Mouse (Mus musculus) kidney, postnatal 0 days (tissue): ENCODE measurements around the gene Fgfr2. TPM values are rescaled to one million over a fixed set of nuclear protein-coding genes. Genes with fewer than 3 reads are reported as not detected.

Experiments used
- ATAC-seq: fragments of 200-750 bp; cut with Nextera tagmentation; replicated peaks from 2 replicates; pipeline ENCODE4 v1.8.0; 2017; ENCODE audit warnings: low read depth, moderate number of reproducible peaks, moderate TSS enrichment, moderate library complexity; ENCODE audit not compliant: low FRiP score
- DNase-seq: peaks from one replicate; pipeline ENCODE4 v3.0.0-alpha.2; 2016; ENCODE audit warnings: low spot score
- H3K27ac ChIP-seq: fragments of 300-500 bp; sonication (generic); 2 replicates; pipeline ENCODE4 v1.5.1; 2014; ENCODE audit warnings: mild to moderate bottlenecking
- H3K27me3 ChIP-seq: fragments of 300-500 bp; sonication (generic); 2 replicates; pipeline ENCODE4 v1.6.1; 2014; ENCODE audit warnings: low read length, mixed read lengths; ENCODE audit not compliant: insufficient read depth
- H3K36me3 ChIP-seq: fragments of 300-500 bp; sonication (generic); 2 replicates; pipeline ENCODE4 v1.6.1; 2014; ENCODE audit warnings: low read length, mixed read lengths; ENCODE audit not compliant: insufficient read depth
- H3K4me1 ChIP-seq: fragments of 300-500 bp; sonication (generic); replicated peaks from 2 replicates; pipeline ENCODE4 v1.6.1; 2014; ENCODE audit warnings: antibody characterized with exemption, low read length, mixed read lengths; ENCODE audit not compliant: insufficient read depth
- H3K4me2 ChIP-seq: fragments of 300-500 bp; sonication (generic); 2 replicates; pipeline ENCODE4 v1.6.1; 2014; ENCODE audit warnings: mild to moderate bottlenecking, low read length, moderate library complexity, mixed read lengths
- H3K4me3 ChIP-seq: fragments of 300-500 bp; sonication (generic); replicated peaks from 2 replicates; pipeline ENCODE4 v1.5.1; 2014; ENCODE audit warnings: low read depth, low read length
- H3K9ac ChIP-seq: fragments of 300-500 bp; sonication (generic); 2 replicates; pipeline ENCODE4 v1.6.1; 2014; ENCODE audit warnings: low read depth, low read length
- H3K9me3 ChIP-seq: fragments of 300-500 bp; sonication (generic); replicated peaks from 2 replicates; pipeline ENCODE4 v1.6.1; 2016; ENCODE audit warnings: low read length, inconsistent platforms, mixed read lengths
- CTCF ChIP-seq: IDR thresholded peaks from 2 replicates; pipeline ENCODE4 v1.5.1; 2016; ENCODE audit warnings: antibody characterized with exemption, low read depth, mild to moderate bottlenecking, moderate library complexity
- WGBS: fragments of 180-500 bp; shearing (Covaris S2); extraction: QIAGEN DNeasy Blood & Tissue Kit; methylation state at CpG from one replicate; pipeline ENCODE4 v1.1.7; 2014; 5-methylcytosine and 5-hydroxymethylcytosine counted together
- polyA plus RNA-seq: library from polyadenylated mRNA; unstranded; fragments of >200 nt; fragmentation: Nextera tagmentation; extraction: Ambion mirVana; gene quantifications from 2 replicates; pipeline ENCODE4 v1.2.1, GENCODE M21; 2015

The Fgfr2 gene
- polyA plus RNA-seq, 1 experiment from 2014 or later: 79.8 TPM

DNA sequence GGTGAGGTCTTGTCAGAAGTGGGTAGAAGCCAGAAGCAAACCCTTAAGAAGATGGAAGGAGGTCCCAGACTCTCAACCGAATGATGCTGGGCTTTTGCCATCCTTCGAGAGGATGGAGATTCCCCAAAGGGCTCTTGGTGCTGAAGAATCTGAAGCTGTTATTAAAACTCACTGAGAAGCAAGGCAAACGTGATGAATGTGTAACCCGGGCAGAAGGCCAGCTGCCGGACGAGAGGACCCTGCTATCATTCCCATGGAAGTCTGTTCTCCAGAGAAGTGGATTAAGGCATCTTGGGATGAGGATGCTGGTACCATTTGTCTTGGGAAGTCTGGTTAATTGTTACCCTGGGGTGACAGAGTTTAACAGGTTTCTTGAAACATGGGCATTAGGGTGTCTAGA, 2960.4 kb downstream of the Fgfr2 start:
- TF ChIP-seq CTCF: no peak
- H3K9ac ChIP-seq: no peak overlapping the region
- no peak overlapping the region for H3K4me3 ChIP-seq
- 65% methylated on average over 6 of the region's 6 CpGs for WGBS
- ATAC-seq (no peak), DNase-seq (no peak)
- H3K27me3 ChIP-seq: no peaks in the 10 kb centered on the region
- H3K4me1 ChIP-seq: 0 out of 2 replicates have a peak, but pooled peaks cover 6% of the 10 kb centered on the region
- H3K4me2 ChIP-seq: no peak overlapping the region
- peaks cover 6% of the 10 kb centered on the region for H3K36me3 ChIP-seq
- H3K9me3 ChIP-seq: no peaks in the 10 kb centered on the region
- no peak overlapping the region for H3K27ac ChIP-seq

DNA sequence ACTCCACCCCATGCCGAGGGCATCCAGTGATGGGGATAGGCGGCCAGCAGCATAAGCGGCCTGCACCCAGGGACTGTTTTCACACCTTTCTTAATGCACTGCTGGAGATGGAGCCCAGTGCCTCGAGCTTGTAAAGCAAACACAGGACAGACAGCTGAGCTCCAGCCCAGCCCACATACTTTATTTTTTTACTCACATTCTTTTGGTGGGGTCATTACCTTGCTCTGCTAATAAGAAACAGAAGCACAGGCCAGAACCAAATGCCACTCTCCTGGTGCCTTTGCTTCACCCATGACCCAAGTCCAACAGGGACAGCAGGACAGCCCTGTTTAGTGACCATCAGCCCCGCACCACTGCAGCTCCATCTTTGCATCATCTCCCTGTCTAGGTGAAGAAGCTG, 2961.6 kb downstream of the Fgfr2 start:
- no peak overlapping the region for H3K4me2 ChIP-seq
- TF ChIP-seq CTCF: no peak
- no peak overlapping the region for H3K4me3 ChIP-seq
- WGBS: 46% methylated on average over 5 of the region's 5 CpGs
- peak; percentile 63 for ATAC-seq
- peak; percentile 47 for DNase-seq
- no peaks in the 10 kb centered on the region; the same call in 1 of the 2 replicates for H3K36me3 ChIP-seq
- H3K27ac ChIP-seq: no peak overlapping the region
- no peaks in the 10 kb centered on the region for H3K9me3 ChIP-seq
- H3K4me1 ChIP-seq: 0 out of 2 replicates have a peak, but pooled peaks cover 6% of the 10 kb centered on the region
- no peak overlapping the region for H3K9ac ChIP-seq
- no peaks in the 10 kb centered on the region for H3K27me3 ChIP-seq

GRCm38 (mm10) chr7:130158845-130159244, 2964.3 kb downstream of the Fgfr2 start:
- DNase-seq: no peak
- no peak overlapping the region for H3K27ac ChIP-seq
- no peaks in the 10 kb centered on the region for H3K4me1 ChIP-seq
- H3K9ac ChIP-seq: no peak overlapping the region
- H3K36me3 ChIP-seq: no peaks in the 10 kb centered on the region; the same call in 1 of the 2 replicates
- no peaks in the 10 kb centered on the region for H3K9me3 ChIP-seq
- no peak overlapping the region for H3K4me2 ChIP-seq
- ATAC-seq: no peak
- no peaks in the 10 kb centered on the region for H3K27me3 ChIP-seq
- WGBS: 86% methylated on average over 3 of the region's 3 CpGs
- no peak for TF ChIP-seq CTCF
- H3K4me3 ChIP-seq: no peak overlapping the region

DNA sequence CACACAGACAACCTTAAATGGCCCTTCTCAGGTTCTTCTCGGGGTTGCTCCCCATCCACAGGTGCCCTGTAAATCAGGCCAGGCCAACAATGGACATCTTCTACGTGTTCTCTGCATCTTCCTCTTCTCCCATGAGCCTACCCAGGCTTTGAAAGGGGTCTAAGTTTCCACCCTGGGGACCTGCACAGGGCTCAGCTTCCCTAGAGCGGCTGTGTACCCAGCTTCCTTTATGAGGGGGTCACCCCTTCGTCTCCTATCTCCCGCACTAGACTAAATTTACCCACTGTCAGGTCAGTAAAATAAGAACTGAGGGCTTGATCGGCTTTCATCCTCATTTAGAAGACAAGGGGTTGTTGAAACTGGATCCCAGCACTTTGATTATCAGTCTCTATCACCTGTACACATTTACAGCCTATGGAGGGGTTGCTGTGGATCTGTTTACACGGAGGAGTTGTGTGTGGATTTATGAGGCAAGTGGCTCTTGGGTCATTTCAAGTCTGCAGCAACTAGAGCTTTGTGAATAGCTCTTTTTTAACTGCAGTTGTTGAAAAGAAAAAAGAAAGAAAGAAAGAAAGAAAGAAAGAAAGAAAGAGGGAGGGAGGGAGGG, 2969.7 kb downstream of the Fgfr2 start:
- H3K4me1 ChIP-seq: no peaks in the 10 kb centered on the region
- DNase-seq (peak; percentile 81), ATAC-seq (no peak)
- no peaks in the 10 kb centered on the region for H3K27me3 ChIP-seq
- no peaks in the 10 kb centered on the region for H3K9me3 ChIP-seq
- H3K36me3 ChIP-seq: no peaks in the 10 kb centered on the region
- no peak for TF ChIP-seq CTCF
- H3K4me2 ChIP-seq: no peak overlapping the region
- no peak overlapping the region for H3K4me3 ChIP-seq
- H3K9ac ChIP-seq: no peak overlapping the region
- WGBS: 31% methylated on average over 7 of the region's 7 CpGs
- H3K27ac ChIP-seq: no peak overlapping the region

GRCm38 (mm10) chr7:130148906-130149305, 2974.2 kb downstream of the Fgfr2 start:
- H3K4me3 ChIP-seq: no peak overlapping the region
- no peaks in the 10 kb centered on the region for H3K36me3 ChIP-seq
- H3K27ac ChIP-seq: no peak overlapping the region
- H3K9me3 ChIP-seq: no peaks in the 10 kb centered on the region
- no peaks in the 10 kb centered on the region for H3K27me3 ChIP-seq
- H3K4me2 ChIP-seq: no peak overlapping the region
- WGBS: 82% methylated on average over 5 of the region's 5 CpGs
- no peak for DNase-seq
- no peaks in the 10 kb centered on the region for H3K4me1 ChIP-seq
- no peak overlapping the region for H3K9ac ChIP-seq
- ATAC-seq: no peak
- no peak for TF ChIP-seq CTCF

- WGBS: 68% methylated on average over 7 of the region's 7 CpGs
- Histone ChIP-seq H3K4me3 (no peak overlapping the region), H3K9me3 (no peaks in the 10 kb centered on the region), H3K9ac (no peak overlapping the region), H3K4me2 (no peak overlapping the region), H3K4me1 (no peaks in the 10 kb centered on the region), H3K36me3 (no peaks in the 10 kb centered on the region), H3K27me3 (no peaks in the 10 kb centered on the region), H3K27ac (no peak overlapping the region)
- no peak for TF ChIP-seq CTCF
- ATAC-seq (no peak), DNase-seq (no peak)
Measured at GRCm38 (mm10) chr7:130147230-130147629, 2975.9 kb downstream of the Fgfr2 start.

DNA sequence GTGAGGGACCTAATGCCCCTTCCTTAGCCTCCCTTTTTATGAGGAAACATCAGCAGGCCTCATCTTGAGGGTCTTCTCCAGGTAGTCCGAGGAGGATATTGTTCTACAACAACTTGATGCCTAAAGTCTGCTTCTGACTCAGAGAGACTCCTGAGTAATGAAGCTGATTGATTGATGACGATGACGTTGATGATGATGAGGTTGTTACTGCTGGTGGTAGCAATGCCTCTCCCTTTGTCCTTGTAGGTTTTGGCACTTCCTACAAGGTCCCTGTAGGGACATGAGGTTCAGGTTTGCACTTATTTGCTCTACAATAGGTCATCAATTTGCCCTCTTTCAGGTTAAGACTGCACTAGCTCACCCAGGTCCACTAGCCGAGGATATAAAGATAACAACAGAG, 2977.9 kb downstream of the Fgfr2 start:
- no peaks in the 10 kb centered on the region for H3K9me3 ChIP-seq
- 73% methylated on average over 4 of the region's 4 CpGs for WGBS

More for the DNA sequence above, 2977.9 kb downstream of the Fgfr2 start:
- no peaks in the 10 kb centered on the region for H3K4me1 ChIP-seq
- no peak overlapping the region for H3K27ac ChIP-seq
- ATAC-seq (no peak), DNase-seq (no peak)
- H3K36me3 ChIP-seq: no peaks in the 10 kb centered on the region
- TF ChIP-seq CTCF: no peak
- H3K9ac ChIP-seq: no peak overlapping the region
- no peaks in the 10 kb centered on the region for H3K27me3 ChIP-seq
- no peak overlapping the region for H3K4me2 ChIP-seq
- no peak overlapping the region for H3K4me3 ChIP-seq
